Mouse (Mus musculus) brown adipose tissue, adult 24 weeks (tissue): ENCODE data around the gene Gm4787. TPM values are rescaled to one million over a fixed set of nuclear protein-coding genes. Genes with fewer than 3 reads are reported as not detected.
"Not testable (repeated sequence)": the region's sequence is repeated elsewhere in the genome, so short reads cannot be mapped to it uniquely, and the experiment has no call there.

Experiments used
- H3K27ac ChIP-seq: fragments of 200-500 bp; replicated peaks from 2 replicates; pipeline ENCODE4 v1.5.1; 2012; ENCODE audit warnings: low read depth, mild to moderate bottlenecking, low read length
- H3K4me1 ChIP-seq: fragments of 200-500 bp; 2 replicates; pipeline ENCODE4 v1.6.1; 2012; ENCODE audit warnings: low read length, mixed read lengths; ENCODE audit not compliant: control insufficient read depth, insufficient read depth, insufficient read length
- H3K4me3 ChIP-seq: fragments of 200-500 bp; 2 replicates; pipeline ENCODE4 v1.5.1; 2012; ENCODE audit warnings: low read depth, mild to moderate bottlenecking, low read length, moderate library complexity; ENCODE audit not compliant: insufficient read depth
- polyA plus RNA-seq: library from polyadenylated mRNA; stranded (reverse); fragments of >200 nt; gene quantifications from 2 replicates; pipeline ENCODE4 v1.2.4, GENCODE M21; 2012; ENCODE audit not compliant: missing spikeins, insufficient read depth, insufficient read length

Gene Gm4787
- polyA plus RNA-seq = 0.46 TPM in 1 of 2 replicates, not detected in the other

DNA sequence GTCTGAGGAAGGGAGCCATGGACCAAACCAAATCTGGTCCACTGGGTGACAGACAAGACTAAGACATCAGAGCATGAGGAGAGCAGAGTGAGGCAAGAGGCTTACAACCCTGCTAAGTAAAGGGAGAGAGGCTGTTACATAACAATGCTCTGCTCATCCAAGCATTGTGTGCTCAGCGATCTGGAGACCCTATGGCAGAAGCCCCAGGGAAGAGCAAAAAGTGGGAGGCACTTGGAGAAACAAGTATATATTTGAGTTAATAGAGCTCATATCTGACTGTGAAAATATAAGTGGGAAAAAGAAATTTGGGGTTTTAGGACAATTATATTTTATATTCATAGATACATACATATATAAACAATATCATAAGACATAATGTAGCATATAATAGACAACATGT, at the start of gene Gm4787:
Gene Gm4787 (minus strand): TSS at position 101 of the 400 bp plus-strand sequence.
- H3K4me1 ChIP-seq, H3K27ac ChIP-seq: not testable (repeated sequence)

DNA sequence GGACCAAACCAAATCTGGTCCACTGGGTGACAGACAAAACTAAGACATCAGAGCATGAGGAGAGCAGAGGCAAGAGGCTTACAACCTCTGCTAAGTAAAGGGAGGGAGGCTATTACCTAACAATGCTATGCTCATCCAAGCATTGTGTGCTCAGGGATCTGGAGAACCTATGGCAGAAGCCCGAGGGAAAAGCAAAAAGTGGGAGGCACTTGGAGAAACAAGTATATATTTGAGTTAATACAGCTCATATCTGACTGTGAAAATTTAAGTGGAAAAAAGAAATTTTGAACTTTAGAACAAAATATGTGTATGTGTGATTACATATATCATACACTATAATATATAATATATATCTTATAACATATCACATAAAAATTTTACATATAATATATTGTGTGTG, 42.6 kb upstream of the Gm4787 start, which contains the start of gene Adam4:
Gene Adam4 (minus strand): TSS at position 101 of the 400 bp plus-strand sequence.
- Histone ChIP-seq H3K4me3 (no peak within 1 kb of the TSS), H3K27ac (no peak within 1 kb of the TSS), H3K4me1 (no peaks in the 10 kb centered on the region)

More for the DNA sequence above, at the start of gene Gm4787:
- H3K4me3 ChIP-seq = not testable (repeated sequence)

DNA sequence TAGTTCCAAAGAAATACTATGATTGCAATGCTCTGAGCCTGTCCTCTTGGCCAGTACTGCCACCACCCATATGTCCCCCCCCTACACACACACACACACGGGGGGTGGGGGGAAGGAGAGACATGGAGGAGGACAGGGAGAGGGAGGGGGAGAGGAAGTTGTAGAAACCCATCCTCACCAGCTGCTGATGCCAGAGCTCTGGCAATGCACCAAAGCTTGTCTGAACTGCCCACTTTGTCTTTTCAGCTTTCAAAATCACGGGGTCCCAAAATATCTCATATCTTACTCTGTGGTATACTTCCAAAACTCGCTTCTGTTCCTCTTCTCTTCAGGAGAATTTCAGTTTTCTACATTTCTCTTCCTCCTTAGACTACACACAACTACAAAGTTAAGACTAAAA, 33.9 kb upstream of the Gm4787 start:
- no peak overlapping the region for H3K27ac ChIP-seq
- H3K4me1 ChIP-seq = no peaks in the 10 kb centered on the region
- H3K4me3 ChIP-seq = no peak overlapping the region

DNA sequence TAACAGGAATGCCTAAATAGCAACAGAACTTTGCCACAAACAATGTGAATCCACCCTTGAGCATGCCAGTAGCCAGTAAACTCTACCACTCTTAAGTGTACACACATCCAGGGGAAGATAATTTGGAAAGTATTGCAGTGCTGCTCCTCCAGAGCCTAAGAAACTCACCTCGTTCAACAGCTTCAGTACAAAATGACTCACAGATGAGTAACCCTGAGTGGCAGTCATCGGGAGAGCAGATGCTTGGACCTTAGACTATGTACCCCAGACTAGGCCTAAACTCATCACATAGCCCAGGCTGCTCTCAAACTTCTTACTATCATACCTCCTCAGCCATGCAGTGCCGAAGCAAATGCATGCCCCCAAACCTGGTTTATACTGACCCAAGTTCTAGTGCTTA, 29.7 kb upstream of the Gm4787 start:
- H3K4me3 ChIP-seq = no peak overlapping the region
- no peaks in the 10 kb centered on the region for H3K4me1 ChIP-seq
- H3K27ac ChIP-seq = no peak overlapping the region

DNA sequence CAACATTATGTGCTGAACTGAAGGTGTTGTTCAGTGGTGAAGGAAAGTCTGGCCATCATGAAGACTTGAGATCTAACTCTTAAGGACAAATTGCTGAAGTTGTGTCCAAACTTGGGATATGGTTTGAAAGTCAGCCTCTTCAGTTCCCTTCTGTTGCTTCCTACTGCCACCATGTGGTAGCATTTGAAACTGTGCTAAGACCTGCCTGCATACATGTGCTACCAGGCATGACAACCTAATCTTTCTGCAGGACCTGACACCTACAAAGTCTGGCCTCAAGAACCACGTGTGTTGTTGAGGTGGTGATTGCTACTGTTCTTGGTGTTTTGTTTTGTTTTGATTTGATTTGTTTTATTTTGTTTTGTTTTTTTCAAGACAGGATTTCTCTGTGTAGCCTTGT, 22.9 kb upstream of the Gm4787 start:
- Histone ChIP-seq H3K4me3 (no peak overlapping the region), H3K27ac (no peak overlapping the region), H3K4me1 (no peaks in the 10 kb centered on the region)

DNA sequence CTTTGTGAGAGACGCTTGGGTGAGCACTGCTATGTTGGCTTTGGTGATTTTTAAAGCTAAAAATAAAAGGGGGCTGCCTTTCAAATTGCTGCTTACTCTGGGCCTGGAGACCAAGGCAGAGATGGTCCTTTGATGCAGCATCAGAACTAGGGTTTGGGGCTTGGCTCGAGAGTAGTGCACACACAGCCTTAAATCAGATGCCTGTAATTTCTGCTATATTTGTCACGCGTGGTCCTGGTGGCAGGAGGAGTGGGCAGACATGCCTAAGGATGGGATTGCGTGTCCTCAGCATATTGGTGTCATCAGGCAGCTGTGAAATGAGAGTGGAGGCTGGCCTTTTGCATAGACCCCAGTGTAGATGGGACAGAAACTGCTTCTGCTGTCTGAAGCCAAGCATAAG, 45.4 kb downstream of the Gm4787 start:
- Histone ChIP-seq H3K27ac (no peak overlapping the region), H3K4me1 (no peaks in the 10 kb centered on the region), H3K4me3 (no peak overlapping the region)

DNA sequence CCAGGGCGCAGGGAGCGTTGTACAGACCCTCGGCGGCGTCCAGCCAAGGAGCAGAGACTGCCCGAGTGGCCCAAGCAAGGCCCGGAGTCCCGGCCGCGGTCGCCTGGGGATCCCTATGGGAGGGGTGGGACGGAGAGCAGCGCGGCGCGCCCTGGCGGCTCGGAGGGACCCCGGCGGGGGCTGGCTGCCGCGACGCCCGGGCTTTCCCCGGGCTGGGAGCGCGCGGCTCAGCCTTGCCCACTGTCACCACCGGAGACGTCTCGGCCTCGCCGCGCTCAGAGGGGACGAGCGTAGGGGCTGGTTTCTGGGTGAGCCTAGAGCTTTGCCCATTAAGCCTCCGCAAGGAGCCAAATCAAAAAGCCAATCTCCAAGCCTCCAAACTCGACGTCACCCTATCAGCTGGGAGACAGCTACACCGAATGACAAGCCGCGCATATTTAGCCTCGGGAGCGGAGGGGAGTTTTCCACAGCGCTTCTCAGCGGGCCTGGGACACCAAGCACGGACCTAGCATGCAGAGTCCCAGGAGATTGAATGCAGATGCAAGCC, 46.3 kb downstream of the Gm4787 start, which contains the start of gene Slc8a3:
Gene Slc8a3 (minus strand): TSS at position 306 of the 547 bp plus-strand sequence.
- Histone ChIP-seq H3K4me3 (peak within 1 kb of the TSS; percentile 38), H3K4me1 (no peaks in the 10 kb centered on the region), H3K27ac (no peak within 1 kb of the TSS)

DNA sequence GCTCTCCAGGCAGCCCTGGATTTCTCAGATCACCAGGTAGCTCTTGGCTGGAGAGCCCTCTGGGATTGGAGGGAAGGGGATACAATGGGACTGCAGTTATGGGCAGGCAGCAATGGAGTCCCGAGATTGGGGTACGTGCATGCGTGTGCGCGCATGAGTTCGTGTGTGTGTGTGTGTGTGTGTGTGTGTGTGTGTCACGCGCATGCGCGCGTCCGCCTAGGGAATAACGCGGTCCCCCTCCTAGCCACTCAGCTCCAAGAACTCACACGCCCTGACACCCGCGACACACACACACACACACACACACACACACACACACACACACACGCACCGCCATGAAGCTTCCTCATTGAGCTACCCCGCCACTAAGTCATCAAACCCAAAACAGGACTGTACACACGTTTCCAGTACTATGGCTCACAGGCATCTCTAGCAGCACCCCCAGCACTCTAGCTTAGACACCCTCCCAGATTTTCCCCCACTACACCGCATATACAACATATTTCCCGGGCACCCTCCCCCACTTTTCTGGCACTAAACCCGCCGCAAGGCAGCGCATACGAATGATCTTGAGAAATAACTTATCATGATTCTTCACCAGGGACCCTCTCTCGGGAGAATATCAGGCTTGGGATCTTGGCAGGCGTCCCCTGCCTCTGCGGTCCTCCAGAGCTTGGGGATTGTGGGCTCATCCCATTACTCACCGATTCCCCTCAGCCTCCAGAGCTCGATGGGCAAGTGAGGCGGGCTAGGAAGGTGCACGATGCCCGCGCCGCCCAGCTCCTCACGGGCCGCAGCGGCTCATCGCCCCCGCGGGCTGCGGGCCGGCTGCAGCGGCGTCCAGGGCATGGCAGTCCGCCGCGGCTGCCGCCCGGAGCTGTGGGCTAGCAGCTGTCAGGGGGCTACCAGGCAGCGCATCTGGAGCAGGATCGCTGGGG, 47.1 kb downstream of the Gm4787 start:
- no peak overlapping the region for H3K27ac ChIP-seq
- peak overlapping the region; percentile 38 for H3K4me3 ChIP-seq
- no peaks in the 10 kb centered on the region for H3K4me1 ChIP-seq

DNA sequence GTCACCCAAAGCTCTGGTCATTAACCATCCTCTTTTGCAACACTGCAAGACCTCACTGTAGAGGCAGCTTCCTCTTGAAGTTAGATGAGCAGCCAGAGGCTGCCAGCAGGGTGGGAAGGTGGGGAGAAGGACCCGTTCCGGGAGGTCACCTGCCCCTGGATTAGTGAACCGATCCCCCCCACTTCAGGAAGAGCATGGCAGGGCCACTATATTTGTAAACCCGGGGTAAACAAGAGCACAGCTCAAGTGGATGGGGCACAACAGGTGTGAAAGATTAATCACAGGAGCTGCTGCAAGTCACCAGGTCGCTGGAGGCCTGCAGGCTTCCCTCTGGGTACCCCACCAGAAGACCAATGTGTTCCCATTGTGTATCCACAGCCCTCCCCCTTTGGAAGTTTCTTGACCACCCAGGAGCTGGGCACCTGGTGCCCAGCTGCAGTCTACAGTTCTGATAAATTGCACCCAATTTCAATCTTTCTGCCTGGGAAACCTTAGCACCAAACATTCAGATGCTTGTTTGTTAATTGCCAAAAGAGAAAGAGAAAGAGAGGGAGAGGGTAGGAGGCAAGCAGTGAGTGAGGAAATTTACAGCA, 48.1 kb downstream of the Gm4787 start:
- no peak overlapping the region for H3K4me3 ChIP-seq
- H3K27ac ChIP-seq = no peak overlapping the region
- no peaks in the 10 kb centered on the region for H3K4me1 ChIP-seq

Other genes with a start within 250 kb of the Gm4787 start
- gene Slc8a3, start 46.3 kb downstream of the Gm4787 start, polyA plus RNA-seq = 0.20 and 0.88 TPM in 2 replicates
- gene Adam4, start 42.5 kb upstream of the Gm4787 start, polyA plus RNA-seq = not detected in 2 replicates
- 222 and 256 TPM in 2 replicates for gene Cox16, start 105.7 kb upstream of the Gm4787 start, polyA plus RNA-seq
- gene Gm20498, start 153.4 kb upstream of the Gm4787 start, polyA plus RNA-seq = 23.9 and 26.1 TPM in 2 replicates
- gene Synj2bp, start 153.4 kb upstream of the Gm4787 start, polyA plus RNA-seq = 46.9 and 57.5 TPM in 2 replicates
- gene Adam21, start 189.0 kb upstream of the Gm4787 start, polyA plus RNA-seq = not detected in 2 replicates
- 17.5 and 24.5 TPM in 2 replicates for gene Med6, start 215.5 kb upstream of the Gm4787 start, polyA plus RNA-seq